Mouse (Mus musculus) thymus, adult 18-20 months (tissue): Measurements from ENCODE around the gene Bag6.

Source experiments
- DNase-seq, 2 experiments: peaks; one replicate each; pipeline ENCODE4 v3.0.0; 2022; ENCODE audit warnings: mixed read lengths in 2 of 2

Bag6 gene

GRCm38 (mm10) chr17:35134801-35135590 lies at the start of gene Bag6:
Gene Bag6, plus strand, starts transcription at chr17:35135178.
- DNase-seq: peak; percentile 84 to 90

GRCm38 (mm10) chr17:35085208-35085865 lies 49.6 kb upstream of the Bag6 start, which contains the start of gene Ly6g6f:
Gene Ly6g6f, minus strand, starts transcription at chr17:35085610.
- no peak for DNase-seq

DNA sequence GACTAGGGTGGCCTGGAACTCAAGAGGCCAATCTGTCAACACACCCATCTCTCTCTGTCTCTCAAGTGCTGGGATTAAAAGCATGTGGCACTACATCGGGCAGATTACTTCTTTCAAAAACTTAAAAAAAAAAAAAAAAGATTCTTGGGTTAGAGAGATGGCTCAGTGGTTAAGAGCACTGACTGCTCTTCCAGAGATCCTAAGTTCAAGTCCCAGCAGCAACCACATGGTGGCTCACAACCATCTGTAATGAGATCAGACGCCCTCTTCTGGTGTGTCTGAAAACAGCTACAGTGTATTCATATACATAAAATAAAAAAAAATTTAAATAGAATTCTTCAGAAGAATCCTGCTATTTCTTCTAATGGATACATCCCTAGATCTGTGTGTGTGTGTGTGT lies 46.8 kb upstream of the Bag6 start:
- no peak for DNase-seq

- peak; percentile 85 to 89 for DNase-seq
These were observed 45.9 kb upstream of the Bag6 start, which contains the start of gene Abhd16a for GRCm38 (mm10) chr17:35088825-35089644. Gene Abhd16a, plus strand, starts transcription at chr17:35089263.

DNA sequence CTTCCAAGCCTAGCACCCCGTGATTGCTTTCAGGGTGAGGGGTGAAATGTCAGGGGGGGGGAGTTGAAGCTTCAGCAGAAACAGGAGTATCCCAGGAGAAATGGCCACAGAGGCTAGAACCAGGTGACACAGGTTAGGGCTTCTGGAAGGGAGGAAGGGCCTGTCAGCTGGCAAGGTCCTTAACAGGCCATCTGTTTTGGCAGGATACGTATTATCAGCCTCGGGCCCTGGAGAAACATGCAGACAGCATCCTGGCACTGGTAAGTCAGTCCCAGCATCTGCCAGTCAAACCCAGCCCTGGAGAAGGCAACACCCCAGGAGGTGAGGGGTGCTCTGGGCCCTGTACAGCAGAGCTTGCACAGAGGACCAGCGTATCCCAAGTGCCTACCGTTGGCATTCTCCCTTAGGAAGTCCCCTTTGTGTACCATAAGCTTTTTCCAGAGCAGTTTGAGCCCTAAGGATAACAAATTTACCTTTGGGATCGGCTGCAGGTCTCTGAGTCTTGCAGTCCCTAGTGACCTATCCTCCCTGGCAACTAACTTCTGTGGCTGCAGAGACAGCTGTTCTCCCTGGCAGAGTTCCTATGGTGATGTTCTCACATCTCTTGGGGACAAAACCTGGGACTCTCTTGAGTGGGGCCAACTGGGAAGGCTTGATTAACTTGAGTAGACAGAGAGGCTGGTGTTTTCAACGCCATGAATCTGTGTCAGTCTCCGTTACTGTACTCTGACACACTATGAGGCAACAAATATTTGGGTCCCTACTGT lies 44.6 kb upstream of the Bag6 start:
- no peak for DNase-seq

DNA sequence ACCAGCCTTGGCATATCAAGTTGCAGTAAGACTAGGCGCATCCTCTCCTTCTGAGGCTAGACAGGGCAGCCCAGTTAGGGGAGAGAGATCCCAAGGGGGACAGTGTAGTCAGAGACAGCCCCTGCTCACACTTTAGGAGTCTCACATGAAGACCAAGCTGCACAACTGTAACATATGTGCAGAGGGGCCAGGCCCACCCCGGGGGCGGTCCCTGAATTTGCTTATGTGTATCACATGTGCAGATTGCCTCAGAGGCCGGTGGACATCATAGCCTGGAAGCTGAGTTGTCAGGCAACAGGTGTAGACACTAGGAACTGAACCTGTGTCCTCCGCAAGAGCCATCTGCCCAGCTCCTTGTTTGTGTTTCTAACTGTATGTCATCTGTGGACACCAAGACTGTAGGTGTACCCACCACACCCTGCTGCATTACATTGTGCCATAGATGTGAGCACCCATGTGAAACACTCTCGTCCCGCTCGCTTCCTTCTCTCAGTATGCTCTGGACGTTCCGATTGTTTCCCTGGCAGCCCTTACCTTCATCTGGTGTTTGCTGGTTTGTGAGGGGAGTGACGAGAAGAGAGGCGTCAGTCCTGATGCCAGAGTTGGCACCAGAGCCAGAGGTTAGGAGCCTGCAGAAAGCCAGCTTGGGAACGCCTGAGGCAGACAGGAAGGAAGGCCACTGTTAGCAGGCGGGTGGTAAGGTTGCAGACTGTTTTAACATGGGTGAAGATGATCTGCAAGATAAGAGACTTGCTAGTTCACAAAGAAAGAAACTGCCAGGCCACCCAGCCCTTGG lies 42.4 kb upstream of the Bag6 start:
- no peak for DNase-seq

DNA sequence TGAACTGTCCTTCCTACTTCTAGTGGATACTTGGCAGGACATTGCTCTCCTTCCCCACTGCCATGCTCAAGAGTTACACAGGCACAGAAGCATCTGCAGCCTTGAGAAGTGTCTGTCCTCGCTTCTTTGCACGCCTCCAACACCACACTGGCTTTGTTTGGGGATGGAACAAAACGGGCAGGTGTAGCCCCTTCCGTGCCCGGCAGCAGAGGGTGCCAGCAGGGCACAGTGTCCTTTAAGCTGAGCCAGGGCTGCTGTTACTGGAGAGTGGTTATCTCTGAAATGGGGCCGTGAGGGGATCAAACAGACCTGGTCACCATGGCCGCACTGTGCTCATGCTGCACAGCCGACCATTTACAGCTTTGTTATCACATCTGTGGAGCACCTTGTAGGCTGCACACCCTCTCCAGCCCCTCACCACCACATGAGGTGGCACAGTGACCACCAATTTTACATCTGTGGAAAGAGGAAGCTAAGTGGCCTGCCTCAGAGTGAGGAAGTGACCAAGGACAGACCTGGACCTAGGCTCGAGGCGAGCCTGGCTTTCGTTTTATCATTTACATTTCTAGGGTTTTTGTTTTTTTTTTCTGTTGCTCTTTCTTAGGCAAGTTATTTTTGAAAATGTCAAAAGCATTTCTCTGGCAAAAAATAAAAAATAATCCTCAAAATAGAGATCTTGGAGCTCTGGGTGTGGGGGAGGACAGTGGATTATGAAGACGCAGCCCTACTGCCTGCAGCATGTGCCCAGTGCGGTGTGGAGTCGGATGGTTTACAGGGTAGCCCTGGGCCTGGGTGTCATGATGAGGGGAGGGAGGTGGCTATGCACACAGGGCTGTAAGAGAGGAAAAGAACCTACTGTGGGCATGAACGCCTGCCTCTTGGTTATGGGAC lies 40.3 kb upstream of the Bag6 start:
- DNase-seq: no peak

DNA sequence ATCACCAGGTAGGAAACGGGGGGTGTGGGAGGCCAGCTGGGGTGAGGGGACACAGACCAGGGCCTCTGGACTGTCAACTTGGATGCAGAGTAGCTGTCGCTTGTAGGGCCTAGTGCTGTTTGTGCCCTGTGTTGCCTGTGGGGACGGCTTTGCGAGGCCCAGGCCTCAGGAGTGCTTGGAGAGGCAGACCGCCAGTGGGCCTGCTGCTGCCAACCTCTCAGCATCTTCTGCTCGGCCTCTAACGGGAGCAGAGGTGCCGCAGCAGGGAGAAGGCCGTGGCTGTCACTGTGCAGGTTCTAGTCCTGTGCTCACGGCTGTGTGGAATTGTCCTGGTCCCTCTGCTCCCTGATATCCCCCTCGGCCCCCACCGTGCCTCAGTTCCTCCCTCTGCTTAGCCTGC lies 38.4 kb upstream of the Bag6 start:
- no peak for DNase-seq

DNA sequence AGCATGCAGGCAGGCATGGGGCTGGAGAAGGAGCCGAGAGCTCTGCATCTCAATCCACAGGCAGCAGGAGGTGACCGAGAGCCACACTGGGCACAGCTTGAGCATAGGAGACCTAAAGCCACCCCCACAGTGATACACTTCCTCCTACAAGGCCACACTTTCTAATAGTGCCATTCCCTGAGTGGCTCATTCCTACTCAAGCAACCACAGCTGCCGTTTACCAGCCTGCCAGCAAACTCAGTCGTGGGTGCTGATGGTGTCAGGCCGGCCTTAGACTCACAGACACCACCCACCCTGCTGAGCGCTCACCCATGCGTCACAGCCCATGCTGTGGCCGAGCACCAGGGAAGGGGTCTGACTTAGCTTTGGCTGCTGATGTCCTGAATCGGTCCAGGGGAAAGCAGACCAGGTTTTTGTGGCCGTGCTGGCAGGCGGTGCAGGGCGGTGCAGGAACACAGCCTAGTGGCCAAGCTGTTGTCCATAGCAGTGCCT lies 37.8 kb upstream of the Bag6 start:
- DNase-seq: no peak

- no peak for DNase-seq
These were observed 34.7 kb upstream of the Bag6 start for GRCm38 (mm10) chr17:35100196-35100765.

DNA sequence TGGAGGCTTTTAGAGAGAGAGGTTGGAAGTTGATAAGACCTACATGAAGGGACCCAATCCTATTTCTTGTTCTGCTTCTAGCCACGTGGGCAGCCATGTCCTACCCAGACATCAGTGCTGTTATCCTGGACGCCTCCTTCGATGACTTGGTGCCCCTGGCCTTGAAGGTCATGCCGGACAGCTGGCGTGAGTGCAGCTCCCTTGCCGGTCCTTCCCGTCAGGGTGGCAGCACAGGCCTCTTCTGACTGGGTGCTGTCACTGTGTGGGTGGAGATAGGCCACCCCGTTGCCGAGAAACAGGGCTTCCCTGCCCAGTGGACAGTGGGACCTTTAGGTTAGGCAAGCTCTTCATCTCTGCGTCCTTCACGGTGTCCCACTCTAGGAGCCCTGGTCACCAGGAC lies 33.8 kb upstream of the Bag6 start:
- no peak for DNase-seq

DNA sequence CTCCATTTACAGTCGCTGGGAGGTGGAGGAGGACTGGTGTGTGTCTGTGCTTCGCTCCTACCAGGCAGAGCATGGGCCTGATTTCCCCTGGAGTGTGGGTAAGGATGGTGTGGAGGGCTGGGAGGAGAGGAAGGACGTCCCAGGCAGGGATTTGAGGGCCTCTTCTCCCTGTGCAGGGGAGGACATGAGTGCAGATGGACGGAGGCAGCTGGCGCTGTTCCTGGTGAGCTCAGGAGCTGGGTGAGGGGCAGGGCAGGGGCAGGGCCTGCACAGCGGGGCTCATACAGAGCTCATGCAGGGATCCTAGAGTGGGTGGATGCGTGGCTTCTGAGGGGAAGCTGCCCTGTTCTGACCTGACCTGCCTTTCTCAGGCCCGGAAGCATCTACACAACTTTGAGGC lies 32.7 kb upstream of the Bag6 start:
- no peak for DNase-seq

DNA sequence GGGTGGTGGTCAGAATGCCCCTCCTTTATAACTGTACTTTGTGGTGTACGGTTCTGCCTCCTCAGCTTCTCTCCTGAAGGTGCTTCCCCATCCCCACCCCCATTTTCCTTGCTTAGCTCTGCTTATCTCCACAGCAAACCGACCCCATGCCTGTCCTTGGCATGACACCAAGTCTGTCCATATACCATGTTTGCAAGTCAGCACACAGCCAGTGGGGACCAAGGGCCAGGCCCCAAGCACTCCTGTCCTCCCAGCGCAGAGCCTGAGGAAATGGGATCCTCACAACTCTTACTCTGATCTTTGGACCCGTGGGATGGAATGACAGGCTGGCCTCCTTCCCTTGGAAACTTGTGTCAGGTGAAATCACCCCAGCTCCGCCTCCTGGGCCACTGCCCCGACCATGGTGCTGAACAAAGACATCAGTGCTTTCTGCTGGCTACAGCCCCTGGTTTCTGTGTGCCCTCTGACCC lies 31.7 kb upstream of the Bag6 start:
- DNase-seq: no peak

- DNase-seq: no peak
These were observed 30.9 kb upstream of the Bag6 start for GRCm38 (mm10) chr17:35104079-35104478.

DNA sequence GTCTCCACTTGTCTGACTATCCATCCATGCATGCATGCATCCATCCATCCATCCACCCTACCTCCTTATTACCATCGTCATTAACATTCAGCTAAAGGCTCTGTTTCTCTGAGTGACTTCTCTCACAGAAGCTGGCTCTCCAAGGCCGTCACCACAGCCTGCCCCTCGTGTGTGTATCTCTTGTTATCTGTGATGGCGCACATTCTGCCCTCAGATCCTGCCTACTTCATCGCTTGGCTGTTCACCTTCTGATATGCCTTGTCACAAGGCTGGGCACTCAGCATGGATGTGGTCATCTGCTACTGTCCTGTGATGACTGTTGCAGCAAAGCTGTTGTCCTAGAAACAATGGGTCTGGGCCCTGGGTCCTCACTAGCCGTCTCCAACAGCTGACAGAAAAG lies 30.2 kb upstream of the Bag6 start:
- no peak for DNase-seq

DNA sequence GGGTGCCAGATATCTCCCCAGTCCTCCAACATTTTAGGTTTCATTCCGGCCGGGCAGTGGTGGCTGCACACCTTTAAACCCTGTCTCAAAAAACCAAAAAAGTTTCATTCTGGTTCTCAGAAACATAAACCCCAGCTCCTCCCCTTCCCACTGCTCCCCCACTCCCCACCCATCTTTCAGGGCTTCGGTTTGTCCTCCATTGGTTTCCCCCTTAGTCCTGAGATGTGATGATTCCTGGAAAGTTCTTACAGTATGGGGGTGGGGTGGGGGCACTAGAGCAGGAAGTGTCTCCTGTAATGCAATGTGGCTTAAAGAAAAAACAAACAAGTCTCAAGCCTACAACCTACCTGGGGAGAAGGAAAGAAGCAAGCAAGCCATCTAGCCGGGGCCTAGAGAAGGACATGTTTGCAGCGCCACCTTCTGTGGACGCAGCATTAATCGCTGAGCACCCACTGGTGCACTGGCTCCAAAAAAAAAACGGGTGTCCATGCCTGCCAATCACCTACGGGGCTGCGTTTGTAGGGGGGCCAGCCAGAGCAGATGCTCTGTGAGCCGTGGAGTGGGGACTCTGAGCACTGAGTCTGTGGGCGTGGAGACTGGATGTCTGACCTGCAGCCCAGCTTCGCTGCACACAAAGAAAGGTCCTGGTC lies 29.1 kb upstream of the Bag6 start:
- DNase-seq: no peak

DNA sequence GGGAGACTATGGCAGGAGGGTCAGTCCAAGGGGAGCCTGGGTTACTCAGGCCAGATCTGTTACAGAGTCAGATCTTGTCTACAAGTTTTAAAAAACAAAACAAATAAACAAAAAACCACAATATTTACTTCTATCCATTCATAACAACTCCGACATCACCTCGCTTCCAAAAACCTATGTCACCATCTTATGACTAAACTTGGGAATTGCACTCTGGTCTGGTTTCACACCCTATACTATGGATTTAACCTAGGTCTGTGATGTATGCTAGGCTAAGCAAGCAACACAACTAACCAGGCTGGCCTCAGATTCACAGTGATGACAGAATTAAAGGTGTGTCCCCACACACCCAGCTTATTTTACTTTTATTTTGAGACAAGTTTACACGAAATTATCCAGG lies 28.5 kb upstream of the Bag6 start:
- DNase-seq: no peak

GRCm38 (mm10) chr17:35108097-35108496 lies 26.9 kb upstream of the Bag6 start, which contains the start of gene Ly6g5c:
Gene Ly6g5c, plus strand, starts transcription at chr17:35108279.
- DNase-seq: no peak

DNA sequence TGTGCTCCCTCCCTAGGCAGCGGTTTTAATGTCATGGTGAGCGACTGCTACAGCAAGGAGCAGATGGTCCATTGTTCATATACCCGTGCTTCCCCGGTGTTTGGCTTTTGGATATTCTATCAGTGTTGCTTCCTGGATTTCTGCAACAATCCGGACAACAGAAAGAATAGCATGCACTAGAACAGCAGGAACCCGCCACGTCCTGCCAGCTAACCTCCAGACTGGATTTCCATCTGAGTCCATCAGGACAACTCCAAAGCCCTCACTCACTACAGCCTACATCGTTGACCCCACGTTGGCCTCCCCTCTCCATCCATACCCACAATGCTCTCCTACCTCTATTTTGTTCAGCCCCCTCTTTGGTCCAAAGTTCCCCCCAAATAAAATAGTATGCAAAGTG lies 23.2 kb upstream of the Bag6 start:
- DNase-seq: no peak
